Mouse (Mus musculus): ENCODE results near the gene Ptprm. TPM values are rescaled to one million over a fixed set of nuclear protein-coding genes. Genes with fewer than 3 reads are reported as not detected.

Ptprm gene
- polyA plus RNA-seq, 1 experiment, result 34.2 TPM

DNA sequence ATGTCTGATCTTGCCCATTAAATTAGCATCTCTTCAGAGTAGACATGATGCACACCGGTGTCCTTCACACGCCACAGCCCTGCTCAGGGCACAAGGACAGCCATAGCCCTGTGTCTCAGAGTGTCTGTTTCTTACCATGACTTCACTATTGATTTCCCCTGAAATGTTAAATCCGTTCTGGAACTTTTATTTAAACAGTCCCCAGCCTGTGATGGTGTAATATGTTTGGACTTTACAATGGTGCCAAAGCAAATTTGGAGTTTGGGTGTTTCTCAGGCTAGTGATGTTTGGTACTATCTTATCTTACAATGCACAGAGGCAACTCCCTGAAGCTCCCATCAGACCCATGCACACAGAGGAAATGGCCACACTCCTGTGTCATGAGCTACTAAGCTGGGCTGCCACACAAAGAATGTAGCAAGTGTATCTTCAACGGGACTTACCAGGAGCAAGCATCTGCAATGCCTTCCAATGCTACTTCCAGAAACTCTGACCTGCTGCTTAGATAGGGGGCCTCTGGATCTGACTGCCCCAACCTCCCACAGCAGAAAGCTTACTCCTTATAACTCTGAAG is 212.0 kb downstream of the Ptprm start:
- DNase-seq, result no peak
- Histone ChIP-seq H3K27ac (ENCODE audit: insufficient read depth, low read length) (no peak overlapping the region), H3K4me1 (ENCODE audit: control insufficient read depth, insufficient read depth, low read length) (no peaks in the 10 kb centered on the region), H3K4me3 (replicated peaks; ENCODE audit: insufficient read depth, low read depth, low read length) (no peak overlapping the region), H3K27me3 (ENCODE audit: control insufficient read depth, insufficient read depth, low read length) (no peaks in the 10 kb centered on the region; the same call in 1 of the 2 replicates)
- TF ChIP-seq CTCF (IDR thresholded peaks at IDR 0.05; ENCODE audit: borderline replicate concordance, insufficient read depth, low read depth, low read length) (no peak), POLR2A (IDR thresholded peaks at IDR 0.05; ENCODE audit: borderline replicate concordance, insufficient read depth, low read length) (no peak)
- WGBS, result 84% methylated on average over 4 of the region's 4 CpGs

DNA sequence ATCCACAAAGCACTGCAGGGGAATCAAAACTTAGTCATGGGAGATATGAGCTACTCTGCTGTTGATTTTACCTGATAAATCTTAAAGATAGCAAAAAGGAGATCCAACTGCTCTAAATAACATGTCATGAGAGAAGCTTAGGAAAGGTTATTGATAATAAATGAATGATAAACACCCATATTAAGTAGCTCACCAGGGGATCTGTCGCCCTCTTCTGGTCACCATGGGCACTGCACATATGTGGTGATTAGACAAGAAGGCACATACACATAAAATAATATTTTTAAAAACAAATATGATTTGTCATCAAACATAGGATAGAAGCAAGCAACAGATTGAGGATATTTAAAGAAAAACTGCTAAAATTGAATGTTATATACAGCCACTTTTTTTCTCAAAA is 213.8 kb downstream of the Ptprm start:
- H3K27ac ChIP-seq (ENCODE audit: insufficient read depth, low read length), result no peak overlapping the region
- no peak for DNase-seq
- no peak overlapping the region for H3K4me3 ChIP-seq (replicated peaks; ENCODE audit: insufficient read depth, low read depth, low read length)
- 46% methylated on average over 1 of the region's 1 CpGs for WGBS
- no peaks in the 10 kb centered on the region; the same call in 1 of the 2 replicates for H3K27me3 ChIP-seq (ENCODE audit: control insufficient read depth, insufficient read depth, low read length)
- no peak for TF ChIP-seq POLR2A (IDR thresholded peaks at IDR 0.05; ENCODE audit: borderline replicate concordance, insufficient read depth, low read length)
- TF ChIP-seq CTCF (IDR thresholded peaks at IDR 0.05; ENCODE audit: borderline replicate concordance, insufficient read depth, low read depth, low read length), result peak; percentile 26; the same call in 1 of the 2 replicates
- no peaks in the 10 kb centered on the region for H3K4me1 ChIP-seq (ENCODE audit: control insufficient read depth, insufficient read depth, low read length)

DNA sequence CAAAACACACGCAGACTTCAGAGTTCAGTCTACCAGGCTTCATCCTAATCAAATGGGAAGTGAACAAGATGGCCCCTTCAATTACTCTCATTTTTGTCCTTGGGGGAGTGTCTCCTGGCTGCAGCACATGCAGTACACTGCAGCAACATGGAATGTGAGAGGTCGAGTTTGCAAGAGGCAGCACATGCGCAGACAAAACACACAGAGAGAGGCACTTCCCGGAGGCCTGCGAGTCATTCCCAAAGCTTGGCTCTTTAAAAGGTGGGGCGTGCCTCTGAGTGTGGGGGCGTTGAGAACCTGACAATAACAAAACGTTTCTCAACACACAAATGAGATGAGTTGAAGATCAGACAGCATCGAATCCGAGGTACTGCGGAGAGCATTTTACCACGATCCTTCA is 215.3 kb downstream of the Ptprm start:
- no peak overlapping the region for H3K27ac ChIP-seq (ENCODE audit: insufficient read depth, low read length)
- no peak for DNase-seq
- no peak for TF ChIP-seq POLR2A (IDR thresholded peaks at IDR 0.05; ENCODE audit: borderline replicate concordance, insufficient read depth, low read length)
- TF ChIP-seq CTCF (IDR thresholded peaks at IDR 0.05; ENCODE audit: borderline replicate concordance, insufficient read depth, low read depth, low read length), result no peak
- no peaks in the 10 kb centered on the region for H3K4me1 ChIP-seq (ENCODE audit: control insufficient read depth, insufficient read depth, low read length)
- H3K4me3 ChIP-seq (replicated peaks; ENCODE audit: insufficient read depth, low read depth, low read length), result no peak overlapping the region
- H3K27me3 ChIP-seq (ENCODE audit: control insufficient read depth, insufficient read depth, low read length), result no peaks in the 10 kb centered on the region; the same call in 1 of the 2 replicates
- 77% methylated on average over 12 of the region's 12 CpGs for whole genome bisulfite sequencing

DNA sequence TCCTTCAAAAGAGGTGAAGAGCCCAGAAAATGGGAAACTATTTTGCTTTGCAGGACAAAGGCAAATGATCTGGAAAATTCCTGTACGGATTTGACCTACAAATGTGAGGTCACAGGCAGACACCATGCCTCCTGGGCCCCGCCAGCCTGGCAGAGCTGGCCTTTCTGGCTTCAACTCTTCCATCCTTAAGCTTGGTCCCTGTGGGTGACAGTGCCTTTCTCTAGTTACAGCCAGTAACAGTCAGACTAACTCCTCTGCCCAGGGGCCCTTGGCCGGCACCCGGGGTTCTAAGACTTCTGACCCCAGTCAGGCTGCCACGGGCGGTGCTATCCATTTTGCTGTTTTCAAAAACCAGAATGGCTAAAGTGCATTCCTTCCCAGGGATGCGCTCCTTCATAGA is 217.4 kb downstream of the Ptprm start:
- no peak for DNase-seq
- Histone ChIP-seq H3K27me3 (ENCODE audit: control insufficient read depth, insufficient read depth, low read length) (no peaks in the 10 kb centered on the region; the same call in 1 of the 2 replicates), H3K4me3 (replicated peaks; ENCODE audit: insufficient read depth, low read depth, low read length) (no peak overlapping the region), H3K4me1 (ENCODE audit: control insufficient read depth, insufficient read depth, low read length) (peaks cover 9% of the 10 kb centered on the region), H3K27ac (ENCODE audit: insufficient read depth, low read length) (no peak overlapping the region)
- WGBS, result 89% methylated on average over 7 of the region's 7 CpGs
- no peak for TF ChIP-seq POLR2A (IDR thresholded peaks at IDR 0.05; ENCODE audit: borderline replicate concordance, insufficient read depth, low read length)
- no peak for TF ChIP-seq CTCF (IDR thresholded peaks at IDR 0.05; ENCODE audit: borderline replicate concordance, insufficient read depth, low read depth, low read length)

DNA sequence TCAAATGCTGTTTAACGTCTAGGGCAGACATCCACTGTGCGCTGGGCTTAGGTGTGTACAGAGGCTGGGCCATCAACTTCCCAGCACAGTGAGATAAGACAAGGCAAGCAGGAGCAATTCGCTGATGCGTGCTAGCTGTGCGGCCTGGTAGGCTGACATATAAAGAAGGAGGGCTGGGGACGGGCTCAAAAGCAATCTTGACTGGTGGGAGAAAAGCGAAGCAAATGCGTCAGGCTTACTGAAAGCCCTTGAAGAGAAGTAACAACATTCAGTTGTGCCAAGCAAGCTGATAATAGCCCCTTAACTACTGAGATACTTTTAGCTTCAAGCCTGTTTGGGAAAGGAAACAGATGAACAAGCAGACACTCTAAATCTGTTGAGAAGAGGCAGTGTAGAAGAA is 217.8 kb downstream of the Ptprm start:
- no peak overlapping the region for H3K4me3 ChIP-seq (replicated peaks; ENCODE audit: insufficient read depth, low read depth, low read length)
- no peak overlapping the region for H3K27ac ChIP-seq (ENCODE audit: insufficient read depth, low read length)
- peaks cover 9% of the 10 kb centered on the region for H3K4me1 ChIP-seq (ENCODE audit: control insufficient read depth, insufficient read depth, low read length)
- no peak for DNase-seq
- TF ChIP-seq POLR2A (IDR thresholded peaks at IDR 0.05; ENCODE audit: borderline replicate concordance, insufficient read depth, low read length) (no peak), CTCF (IDR thresholded peaks at IDR 0.05; ENCODE audit: borderline replicate concordance, insufficient read depth, low read depth, low read length) (no peak)
- 90% methylated on average over 8 of the region's 8 CpGs for WGBS
- no peaks in the 10 kb centered on the region for H3K27me3 ChIP-seq (ENCODE audit: control insufficient read depth, insufficient read depth, low read length)

DNA sequence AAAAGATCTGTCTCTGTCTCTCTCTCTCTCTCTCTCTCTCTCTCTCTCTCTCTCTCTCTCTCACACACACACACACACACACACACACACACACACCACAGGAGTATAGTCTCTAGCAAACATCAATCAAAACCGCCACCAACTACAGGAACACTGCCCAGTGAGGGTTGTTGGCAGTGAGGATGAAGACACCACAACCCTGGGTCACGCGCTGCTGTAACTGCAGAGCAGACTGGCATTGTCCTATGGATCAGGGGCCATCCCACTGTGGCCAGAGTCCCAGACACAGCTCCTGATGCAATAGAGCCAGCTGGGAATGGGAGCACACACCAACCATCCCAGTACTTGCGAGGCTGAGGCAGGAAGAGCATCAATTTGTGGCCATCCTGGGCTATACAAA is 220.0 kb downstream of the Ptprm start:
- peaks cover 9% of the 10 kb centered on the region for H3K4me1 ChIP-seq (ENCODE audit: control insufficient read depth, insufficient read depth, low read length)
- 75% methylated on average over 4 of the region's 4 CpGs for WGBS
- no peak for TF ChIP-seq CTCF (IDR thresholded peaks at IDR 0.05; ENCODE audit: borderline replicate concordance, insufficient read depth, low read depth, low read length)
- DNase-seq, result no peak
- no peak overlapping the region for H3K27ac ChIP-seq (ENCODE audit: insufficient read depth, low read length)
- H3K4me3 ChIP-seq (replicated peaks; ENCODE audit: insufficient read depth, low read depth, low read length), result no peak overlapping the region
- H3K27me3 ChIP-seq (ENCODE audit: control insufficient read depth, insufficient read depth, low read length), result no peaks in the 10 kb centered on the region

DNA sequence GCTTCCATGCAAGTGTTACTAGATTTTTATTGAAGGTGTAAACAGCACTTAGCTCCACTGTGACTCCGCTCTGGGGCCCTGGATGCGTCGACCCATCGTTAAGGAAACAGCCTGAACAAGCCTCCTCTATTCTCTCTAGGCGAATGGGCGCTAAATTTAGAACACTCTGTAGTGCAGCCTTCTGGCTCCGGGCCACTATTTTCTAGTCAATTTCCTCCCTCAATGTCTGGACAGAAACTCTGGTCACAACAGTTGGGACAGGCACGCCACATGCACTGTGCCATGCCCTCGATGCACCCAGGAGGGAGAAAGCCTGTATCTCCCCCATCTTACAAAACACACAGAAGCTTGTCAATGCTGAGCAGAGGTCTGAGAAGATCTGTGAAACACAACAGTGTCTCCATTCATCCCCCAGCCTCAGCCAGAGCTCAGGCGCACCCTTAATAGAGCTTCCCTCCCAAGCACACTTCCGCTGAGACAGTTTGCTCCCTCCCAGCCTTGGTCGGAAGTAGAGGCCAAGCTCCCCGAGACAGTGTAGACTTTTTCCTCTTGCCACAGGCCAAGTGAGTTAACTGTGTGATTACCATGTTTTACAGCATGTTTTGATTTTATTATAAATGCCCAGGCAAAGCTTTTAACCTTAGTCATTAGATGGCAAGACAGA is 220.7 kb downstream of the Ptprm start:
- no peak for TF ChIP-seq POLR2A (IDR thresholded peaks at IDR 0.05; ENCODE audit: borderline replicate concordance, insufficient read depth, low read length)
- no peak for TF ChIP-seq CTCF (IDR thresholded peaks at IDR 0.05; ENCODE audit: borderline replicate concordance, insufficient read depth, low read depth, low read length)
- no peaks in the 10 kb centered on the region for H3K27me3 ChIP-seq (ENCODE audit: control insufficient read depth, insufficient read depth, low read length)
- DNase-seq, result peak; percentile 29 to 56
- no peak overlapping the region for H3K4me3 ChIP-seq (replicated peaks; ENCODE audit: insufficient read depth, low read depth, low read length)
- 10% methylated on average over 13 of the region's 13 CpGs for WGBS
- H3K27ac ChIP-seq (ENCODE audit: insufficient read depth, low read length), result no peak overlapping the region
- H3K4me1 ChIP-seq (ENCODE audit: control insufficient read depth, insufficient read depth, low read length), result peaks cover 9% of the 10 kb centered on the region

DNA sequence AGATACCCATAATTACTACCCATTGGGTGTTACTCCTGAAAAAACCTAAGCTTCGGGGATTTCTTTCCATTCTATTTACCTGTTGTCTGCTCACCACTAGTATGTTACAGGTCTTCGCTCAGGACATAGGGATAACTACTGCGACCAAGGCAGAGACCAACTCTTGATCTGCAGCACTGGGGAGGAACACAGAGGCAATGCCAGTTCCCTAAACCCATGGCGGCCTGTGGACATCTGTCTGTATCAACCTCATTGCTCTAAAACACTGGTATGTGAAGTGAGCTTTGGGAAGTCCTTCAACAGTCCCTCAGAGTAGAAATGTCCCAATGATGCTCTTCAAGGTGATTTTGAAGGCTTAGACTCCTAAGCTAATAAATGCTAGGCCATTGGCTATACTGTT is 221.2 kb downstream of the Ptprm start:
- H3K27ac ChIP-seq (ENCODE audit: insufficient read depth, low read length), result no peak overlapping the region
- no peak overlapping the region for H3K4me3 ChIP-seq (replicated peaks; ENCODE audit: insufficient read depth, low read depth, low read length)
- 93% methylated on average over 4 of the region's 4 CpGs for WGBS
- no peaks in the 10 kb centered on the region for H3K27me3 ChIP-seq (ENCODE audit: control insufficient read depth, insufficient read depth, low read length)
- no peak for DNase-seq
- H3K4me1 ChIP-seq (ENCODE audit: control insufficient read depth, insufficient read depth, low read length), result peaks cover 9% of the 10 kb centered on the region
- TF ChIP-seq POLR2A (IDR thresholded peaks at IDR 0.05; ENCODE audit: borderline replicate concordance, insufficient read depth, low read length), result no peak
- no peak for TF ChIP-seq CTCF (IDR thresholded peaks at IDR 0.05; ENCODE audit: borderline replicate concordance, insufficient read depth, low read depth, low read length)

All from cerebellum, adult 2 months (tissue).